Mouse (Mus musculus): Measurements from ENCODE around the gene Tmem202. TPM values are rescaled to one million over a fixed set of nuclear protein-coding genes. Genes with fewer than 3 reads are reported as not detected.

Gene Tmem202
- 0.14 TPM in 1 of 2 replicates, not detected in the other for polyA plus RNA-seq (2012; rRNA removed)

- peak; percentile 81 for DNase-seq
- no peaks in the 10 kb centered on the region for H3K36me3 ChIP-seq (ENCODE audit: control insufficient read depth, insufficient read depth, low read length)
- under 1% methylated on average over 55 of the region's 55 CpGs for WGBS
- H3K4me3 ChIP-seq (ENCODE audit: insufficient read depth, low read depth, low read length), result peak within 1 kb of the TSS; percentile 53
- TF ChIP-seq CTCF (conservative IDR thresholded peaks at IDR 0.05; ENCODE audit: insufficient read depth, insufficient read length, low read depth, low read length) (no peak), POLR2A (IDR thresholded peaks at IDR 0.05; ENCODE audit: low read depth, low read length) (peak; percentile 28)
- H3K4me1 ChIP-seq (ENCODE audit: control insufficient read depth, insufficient read depth, low read length), result peaks cover 5% of the 10 kb centered on the region; the same call in 1 of the 2 replicates
- H3K27ac ChIP-seq (ENCODE audit: insufficient read depth, low read depth, low read length), result peak within 1 kb of the TSS; percentile 2; the same call in 1 of the 2 replicates
- H3K27me3 ChIP-seq (replicated peaks; ENCODE audit: control insufficient read depth, insufficient read depth, low read length), result no peaks in the 10 kb centered on the region
These were observed at the start of gene Tmem202, which contains the start of gene Hexa for GRCm38 (mm10) chr9:59539441-59540137. Gene Tmem202, minus strand, starts transcription at chr9:59539847. Gene Hexa, plus strand, starts transcription at chr9:59539540.

DNA sequence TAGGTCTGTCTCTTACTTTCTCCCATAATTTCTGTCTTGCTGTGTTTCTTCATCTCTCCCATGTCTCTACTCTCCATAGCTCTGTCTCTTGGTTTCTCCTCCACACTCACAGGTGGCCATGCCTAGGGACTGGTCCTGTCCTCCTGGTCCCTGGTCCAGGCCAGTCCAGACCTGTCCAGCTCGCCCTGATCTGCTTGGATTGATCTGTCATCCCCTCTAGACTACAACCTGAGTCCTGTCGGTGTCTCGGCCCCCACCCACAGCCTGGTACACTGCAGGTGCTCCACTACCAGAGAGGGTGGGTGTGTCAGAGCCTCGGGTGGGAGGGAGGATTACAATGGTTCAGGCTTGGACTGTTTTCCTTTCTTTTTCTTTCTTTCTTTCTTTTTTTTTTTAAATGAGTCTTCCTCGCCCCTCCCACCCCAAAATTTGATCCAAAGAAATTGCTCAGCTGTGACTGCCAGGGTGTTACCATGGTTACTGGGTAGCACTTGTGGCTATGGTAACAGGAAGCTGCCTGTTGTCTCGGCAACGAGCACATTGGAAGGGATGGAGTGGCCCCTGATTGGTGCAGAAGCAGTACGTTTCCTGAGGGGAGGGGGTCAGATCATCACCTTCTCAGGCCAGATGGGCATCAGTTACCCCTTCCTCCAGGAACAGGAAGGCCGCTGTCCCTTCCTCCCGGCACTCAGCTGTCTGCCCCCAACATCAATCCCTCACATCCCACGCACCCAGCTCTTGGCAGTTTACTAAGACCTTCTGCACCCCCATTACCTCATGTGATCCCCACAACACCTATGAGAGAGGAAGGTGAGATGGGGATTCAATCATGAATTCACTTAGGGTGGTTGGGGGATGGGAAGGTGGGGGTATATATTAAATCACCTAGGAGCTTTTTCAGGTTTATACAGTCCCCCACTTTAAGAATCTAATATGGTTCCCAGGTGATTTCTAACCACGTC lies 49.3 kb upstream of the Tmem202 start:
- Histone ChIP-seq H3K27me3 (replicated peaks; ENCODE audit: control insufficient read depth, insufficient read depth, low read length) (no peaks in the 10 kb centered on the region; the same call in none of the 2 replicates), H3K27ac (ENCODE audit: insufficient read depth, low read depth, low read length) (no peak overlapping the region), H3K4me1 (ENCODE audit: control insufficient read depth, insufficient read depth, low read length) (no peaks in the 10 kb centered on the region), H3K36me3 (ENCODE audit: control insufficient read depth, insufficient read depth, low read length) (no peaks in the 10 kb centered on the region), H3K4me3 (ENCODE audit: insufficient read depth, low read depth, low read length) (no peak overlapping the region)
- WGBS, result 32% methylated on average over 12 of the region's 12 CpGs
- no peak for TF ChIP-seq POLR2A (IDR thresholded peaks at IDR 0.05; ENCODE audit: low read depth, low read length)
- TF ChIP-seq CTCF (conservative IDR thresholded peaks at IDR 0.05; ENCODE audit: insufficient read depth, insufficient read length, low read depth, low read length), result no peak
- DNase-seq, result no peak

- H3K27me3 ChIP-seq (replicated peaks; ENCODE audit: control insufficient read depth, insufficient read depth, low read length), result no peaks in the 10 kb centered on the region; the same call in none of the 2 replicates
These were observed 48.6 kb upstream of the Tmem202 start for GRCm38 (mm10) chr9:59588252-59588651.

DNA sequence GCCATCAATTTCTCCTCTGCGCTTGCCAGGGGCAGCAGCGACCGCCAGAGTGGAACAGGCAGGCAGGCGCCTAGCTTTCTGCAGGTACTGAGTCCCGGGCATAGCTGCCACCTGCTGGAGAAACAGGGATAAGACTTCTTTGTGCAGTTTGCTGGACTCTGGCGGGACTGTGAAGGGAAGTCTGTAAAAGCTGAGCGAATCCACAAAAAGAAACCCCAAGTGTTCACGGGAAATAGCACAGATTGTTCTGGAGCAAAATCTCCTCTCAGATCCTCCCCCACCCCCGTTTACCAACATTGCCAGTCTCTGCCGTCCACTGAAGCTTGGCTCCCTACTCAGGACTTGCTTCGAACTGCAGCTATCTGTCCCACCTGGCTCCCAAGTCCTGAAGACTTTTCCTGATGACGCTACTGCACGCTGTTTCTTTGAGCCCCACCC lies 45.2 kb upstream of the Tmem202 start:
- TF ChIP-seq POLR2A (IDR thresholded peaks at IDR 0.05; ENCODE audit: low read depth, low read length), result no peak
- TF ChIP-seq CTCF (conservative IDR thresholded peaks at IDR 0.05; ENCODE audit: insufficient read depth, insufficient read length, low read depth, low read length), result peak; percentile 77
- Histone ChIP-seq H3K36me3 (ENCODE audit: control insufficient read depth, insufficient read depth, low read length) (no peaks in the 10 kb centered on the region), H3K4me3 (ENCODE audit: insufficient read depth, low read depth, low read length) (no peak overlapping the region), H3K27ac (ENCODE audit: insufficient read depth, low read depth, low read length) (no peak overlapping the region), H3K4me1 (ENCODE audit: control insufficient read depth, insufficient read depth, low read length) (no peaks in the 10 kb centered on the region), H3K27me3 (replicated peaks; ENCODE audit: control insufficient read depth, insufficient read depth, low read length) (no peaks in the 10 kb centered on the region; the same call in none of the 2 replicates)
- DNase-seq, result peak; percentile 76
- 2% methylated on average over 13 of the region's 13 CpGs for WGBS

More at GRCm38 (mm10) chr9:59588252-59588651, 48.6 kb upstream of the Tmem202 start:
- Histone ChIP-seq H3K27ac (ENCODE audit: insufficient read depth, low read depth, low read length) (no peak overlapping the region), H3K36me3 (ENCODE audit: control insufficient read depth, insufficient read depth, low read length) (no peaks in the 10 kb centered on the region), H3K4me1 (ENCODE audit: control insufficient read depth, insufficient read depth, low read length) (no peaks in the 10 kb centered on the region), H3K4me3 (ENCODE audit: insufficient read depth, low read depth, low read length) (no peak overlapping the region)
- no peak for TF ChIP-seq CTCF (conservative IDR thresholded peaks at IDR 0.05; ENCODE audit: insufficient read depth, insufficient read length, low read depth, low read length)
- TF ChIP-seq POLR2A (IDR thresholded peaks at IDR 0.05; ENCODE audit: low read depth, low read length), result no peak
- WGBS, result 71% methylated on average over 5 of the region's 5 CpGs
- DNase-seq, result no peak

GRCm38 (mm10) chr9:59578505-59578867 lies 38.8 kb upstream of the Tmem202 start:
- Histone ChIP-seq H3K27me3 (replicated peaks; ENCODE audit: control insufficient read depth, insufficient read depth, low read length) (no peaks in the 10 kb centered on the region; the same call in 1 of the 2 replicates), H3K27ac (ENCODE audit: insufficient read depth, low read depth, low read length) (no peak overlapping the region), H3K4me3 (ENCODE audit: insufficient read depth, low read depth, low read length) (no peak overlapping the region), H3K4me1 (ENCODE audit: control insufficient read depth, insufficient read depth, low read length) (no peaks in the 10 kb centered on the region), H3K36me3 (ENCODE audit: control insufficient read depth, insufficient read depth, low read length) (no peaks in the 10 kb centered on the region)
- DNase-seq, result no peak
- TF ChIP-seq CTCF (conservative IDR thresholded peaks at IDR 0.05; ENCODE audit: insufficient read depth, insufficient read length, low read depth, low read length), result no peak
- no peak for TF ChIP-seq POLR2A (IDR thresholded peaks at IDR 0.05; ENCODE audit: low read depth, low read length)
- 2% methylated on average over 20 of the region's 20 CpGs for WGBS

DNA sequence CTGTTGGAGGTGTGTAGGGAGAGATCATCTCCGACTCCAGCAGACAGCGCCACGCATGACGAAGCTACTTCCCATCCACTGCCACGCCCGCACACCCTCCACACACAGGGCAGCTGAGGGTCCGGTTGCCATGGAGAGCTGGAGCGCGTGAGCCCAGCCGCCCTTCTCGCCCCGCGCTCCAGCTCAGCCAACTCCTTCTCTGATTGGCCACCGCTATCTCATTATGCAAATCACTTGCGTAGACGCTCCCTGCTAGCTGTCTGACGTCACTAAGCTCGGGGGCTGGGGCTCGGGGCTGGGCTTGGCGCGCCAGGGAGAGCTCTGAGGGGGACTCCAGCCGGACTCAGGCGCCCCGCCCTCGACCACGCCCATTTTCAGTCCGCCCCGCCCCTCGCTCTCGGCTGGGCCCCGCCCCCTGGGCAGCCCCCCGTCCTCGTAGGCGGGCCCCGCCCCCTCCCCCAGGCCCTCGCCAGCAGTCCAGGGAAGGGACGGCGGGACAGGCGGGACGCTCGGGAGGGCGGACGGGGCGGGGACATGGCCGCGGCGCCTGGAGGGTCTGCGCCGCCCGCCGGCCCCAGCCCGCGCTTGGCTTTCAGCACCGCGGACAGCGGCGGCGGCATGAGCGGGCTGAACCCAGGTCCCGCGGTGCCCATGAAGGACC lies 38.3 kb upstream of the Tmem202 start, which contains the start of gene Celf6:
Gene Celf6 (plus strand): TSS at position 74 of the 661 bp plus-strand sequence.
- TF ChIP-seq POLR2A (IDR thresholded peaks at IDR 0.05; ENCODE audit: low read depth, low read length), result no peak
- no peak for TF ChIP-seq CTCF (conservative IDR thresholded peaks at IDR 0.05; ENCODE audit: insufficient read depth, insufficient read length, low read depth, low read length)
- WGBS, result 3% methylated on average over 59 of the region's 61 CpGs
- Histone ChIP-seq H3K4me3 (ENCODE audit: insufficient read depth, low read depth, low read length) (peak within 1 kb of the TSS; percentile 44), H3K4me1 (ENCODE audit: control insufficient read depth, insufficient read depth, low read length) (no peaks in the 10 kb centered on the region), H3K27ac (ENCODE audit: insufficient read depth, low read depth, low read length) (no peak within 1 kb of the TSS), H3K36me3 (ENCODE audit: control insufficient read depth, insufficient read depth, low read length) (no peaks in the 10 kb centered on the region), H3K27me3 (replicated peaks; ENCODE audit: control insufficient read depth, insufficient read depth, low read length) (no peaks in the 10 kb centered on the region; the same call in 1 of the 2 replicates)
- peak; percentile 74 for DNase-seq
